Mouse (Mus musculus): Measurements from ENCODE around the gene Stk39.
A peak's percentile ranks its signal among the peaks of the same experiment; 100 is the strongest.

The Stk39 gene

DNA sequence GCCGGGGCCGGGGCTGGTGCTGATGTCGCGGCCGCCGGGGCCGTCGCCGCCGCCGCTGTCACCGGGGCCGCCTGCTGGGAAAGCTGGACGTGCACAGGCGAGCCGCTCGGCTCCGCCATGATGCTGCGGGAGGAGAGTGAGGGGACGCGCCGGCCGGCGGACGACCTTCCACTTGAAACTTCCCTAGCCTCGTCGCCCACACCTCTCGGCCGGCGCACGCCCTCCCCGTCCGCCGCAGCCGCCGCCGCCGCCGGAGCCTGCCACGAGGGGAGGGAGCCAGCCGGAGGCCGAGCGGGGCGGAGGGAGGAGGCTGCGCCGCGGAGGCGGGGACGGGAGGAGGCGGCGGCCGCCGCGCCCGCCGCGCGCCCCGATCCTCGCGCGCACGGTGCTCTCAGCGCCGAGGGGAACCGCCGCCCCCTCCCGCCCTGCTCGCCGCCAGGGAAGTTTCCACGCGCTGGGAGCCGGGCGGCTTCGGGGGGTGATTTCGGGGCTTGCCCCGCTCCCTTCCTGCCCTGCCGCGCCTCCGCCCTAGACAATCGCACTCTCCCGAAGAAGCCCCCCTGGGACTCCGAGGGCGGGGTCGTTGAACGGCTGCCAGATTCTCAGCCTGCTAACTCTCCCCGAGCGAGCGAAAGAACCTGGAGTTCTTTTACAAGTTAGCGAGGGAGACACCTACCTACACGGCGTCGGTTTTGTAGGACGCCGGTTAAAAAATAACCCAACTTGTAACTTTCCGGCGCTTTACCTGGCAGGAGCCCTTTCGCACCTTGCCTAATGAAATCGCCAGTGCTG is at the start of gene Stk39:
Gene Stk39, minus strand, starts transcription at position 510 of the 792 bp plus-strand sequence.
- peak; percentile 59 to 61 for DNase-seq

DNA sequence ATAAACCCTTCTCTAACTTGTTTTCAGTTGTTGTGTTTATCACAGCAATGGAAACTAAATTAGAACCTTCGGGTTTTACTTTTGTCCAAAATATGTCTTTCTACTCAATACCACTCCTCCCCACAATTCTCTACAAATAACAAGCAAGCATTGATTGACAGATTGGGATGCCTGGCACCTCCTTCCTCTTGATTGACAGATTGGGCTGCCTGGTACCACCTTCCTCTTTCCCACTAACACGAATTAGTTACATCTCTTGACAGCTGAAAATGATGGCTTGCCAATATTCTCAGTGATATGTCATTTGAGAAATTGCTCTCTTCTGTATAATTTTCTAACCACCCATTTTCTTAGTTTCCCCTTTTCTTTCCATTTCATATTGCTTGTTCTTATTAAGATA is 43.3 kb upstream of the Stk39 start:
- DNase-seq, result no peak

DNA sequence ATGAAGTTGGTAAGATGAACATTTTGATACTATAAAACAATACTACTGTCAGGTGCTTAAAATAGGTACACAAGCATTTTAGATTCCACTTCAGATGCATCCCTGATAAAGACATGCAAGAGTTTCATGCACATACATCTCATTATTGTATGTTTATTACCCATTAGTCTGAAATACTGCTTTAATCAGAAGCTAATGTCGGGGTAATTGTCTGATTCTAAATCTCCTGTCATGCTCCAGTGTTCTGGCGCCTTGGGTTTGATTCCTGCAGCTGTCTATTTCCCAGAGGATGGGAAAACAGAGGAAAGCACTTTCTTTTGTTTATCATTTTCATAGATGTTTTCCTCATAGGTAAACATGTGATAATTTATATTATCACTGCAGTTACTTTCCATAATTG is 31.1 kb upstream of the Stk39 start:
- no peak for DNase-seq

DNA sequence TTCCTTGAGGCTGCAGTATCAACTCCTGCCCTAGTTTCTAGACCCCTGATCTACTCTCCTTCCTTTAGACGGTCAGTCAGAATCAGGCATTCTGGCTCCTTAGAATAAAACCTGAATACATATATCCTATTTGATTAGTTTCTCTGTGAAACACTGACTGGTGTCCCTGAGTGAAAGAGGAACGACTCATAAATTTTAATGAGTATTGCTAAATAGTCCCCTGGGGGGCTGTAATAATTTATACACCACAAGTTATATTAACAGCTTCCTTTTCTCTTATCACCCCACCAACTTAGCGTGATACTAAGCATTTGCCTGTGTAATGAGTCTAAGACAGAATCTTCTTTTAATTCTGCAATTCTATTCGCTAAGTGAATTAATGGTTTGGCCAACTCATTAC is 30.7 kb upstream of the Stk39 start:
- DNase-seq, result no peak

DNA sequence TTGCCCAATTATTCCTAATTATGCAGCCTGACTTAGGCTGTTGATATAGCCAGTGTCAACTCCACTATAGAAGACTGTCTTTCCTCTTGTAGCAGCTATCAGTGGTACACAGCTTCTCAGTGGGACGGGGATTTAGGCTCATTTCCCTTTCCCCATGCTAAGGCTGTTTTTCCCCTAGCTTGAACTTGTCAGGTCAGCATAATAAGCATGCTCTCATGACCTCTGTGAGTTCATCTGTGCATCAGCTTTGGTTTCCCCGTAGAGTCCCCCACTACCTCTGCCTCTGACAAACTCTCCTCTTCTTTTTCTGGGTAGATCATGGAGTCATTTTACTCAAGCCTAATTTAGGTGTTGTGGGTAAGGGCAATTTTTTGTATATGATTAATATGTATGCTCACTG is 30.2 kb upstream of the Stk39 start:
- DNase-seq, result no peak

DNA sequence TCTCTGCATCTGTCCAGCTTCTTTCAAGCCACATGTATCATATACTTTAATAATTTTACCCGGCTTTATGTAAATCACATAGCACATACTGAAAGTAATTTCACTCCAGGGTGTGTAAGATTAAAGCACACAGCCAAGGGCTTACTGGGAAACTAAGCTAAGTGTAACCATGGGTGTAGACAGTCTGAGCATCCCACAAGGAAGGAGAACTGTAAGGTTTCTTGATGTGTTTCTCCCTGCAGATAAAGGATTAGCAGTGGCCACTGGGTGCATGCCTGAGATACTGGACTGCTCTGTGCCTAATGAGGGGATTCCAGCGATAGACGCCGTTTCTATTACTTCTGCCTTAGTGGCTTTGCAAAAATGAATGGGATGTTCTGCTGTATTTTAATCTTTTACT is 14.2 kb upstream of the Stk39 start:
- no peak for DNase-seq

DNA sequence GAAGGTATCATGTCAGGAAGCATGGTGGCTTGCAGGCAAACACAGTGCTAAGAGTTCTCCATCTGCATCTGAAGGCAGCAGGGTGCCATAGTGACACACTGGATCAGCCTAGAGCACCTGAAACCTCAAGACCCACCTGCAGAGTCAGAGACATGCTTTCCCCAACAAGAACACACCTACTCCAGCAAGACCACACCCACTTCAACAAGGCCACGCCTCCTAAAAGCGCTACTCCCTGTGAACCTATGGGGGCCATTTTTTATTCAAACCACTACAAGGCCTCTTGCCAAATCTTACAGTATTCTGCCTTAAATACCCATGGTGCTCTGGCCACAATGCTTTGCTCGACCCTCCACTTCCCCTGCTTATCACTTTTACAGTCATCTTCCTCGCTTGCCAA is 13.1 kb upstream of the Stk39 start:
- peak in 1 of 2 experiments; percentile 30 for DNase-seq

DNA sequence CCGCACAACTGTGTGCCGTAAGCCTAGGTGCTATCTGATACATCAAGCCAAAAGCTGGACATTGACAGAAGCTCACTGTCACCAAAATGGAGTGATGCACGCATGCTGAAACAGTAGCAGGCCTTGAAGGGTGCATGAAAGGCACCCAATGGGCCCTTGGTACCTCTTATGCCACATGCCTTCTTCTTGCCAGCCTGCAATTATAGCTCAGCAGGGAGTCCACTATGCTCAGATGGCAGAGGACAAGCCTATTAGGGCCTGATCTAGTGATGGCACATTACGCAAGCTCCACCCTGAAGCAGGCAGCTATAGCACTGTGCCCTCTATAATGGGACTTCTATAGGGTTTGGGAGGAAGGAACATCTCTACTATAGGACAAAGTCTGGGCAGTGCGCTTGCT is 10.8 kb upstream of the Stk39 start:
- no peak for DNase-seq

DNA sequence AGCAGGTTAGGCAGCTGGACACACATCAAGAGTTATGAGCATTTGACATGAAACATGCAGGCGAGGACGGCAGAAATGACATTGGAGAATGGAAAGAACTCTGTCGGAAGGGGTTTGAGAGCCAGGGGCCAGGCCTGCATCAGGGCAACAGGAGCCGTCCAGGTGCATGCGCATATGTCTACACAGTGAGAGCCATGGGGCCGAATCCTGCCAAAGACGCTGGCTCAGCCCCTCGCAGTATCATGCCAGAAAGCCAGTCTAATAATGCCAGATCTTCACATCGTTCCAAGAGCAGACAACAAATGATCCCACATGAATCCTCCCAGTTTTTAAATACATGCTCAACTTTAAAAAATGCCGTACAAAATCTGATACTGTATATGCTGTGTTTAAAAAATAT is 7.8 kb upstream of the Stk39 start:
- DNase-seq, result no peak

DNA sequence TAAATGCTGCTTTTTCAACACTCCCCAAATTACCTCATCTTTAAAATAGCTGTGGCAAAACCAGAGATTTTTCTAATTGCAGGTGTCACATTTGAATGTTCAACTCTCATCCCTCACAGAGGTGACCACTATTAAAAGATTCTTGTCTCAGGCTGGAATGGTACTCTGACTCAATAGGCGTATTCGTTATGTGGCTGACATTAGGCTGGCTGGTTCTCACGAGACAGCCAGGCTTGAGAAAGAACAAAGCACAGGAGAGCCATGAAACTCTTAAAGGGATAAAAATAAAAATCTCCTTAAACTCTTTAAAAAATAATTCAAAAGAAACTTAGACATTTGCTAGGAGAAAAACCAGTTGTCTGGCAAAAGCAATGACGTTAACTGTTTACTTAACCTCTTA is 853 bp upstream of the Stk39 start:
- DNase-seq, result no peak

DNA sequence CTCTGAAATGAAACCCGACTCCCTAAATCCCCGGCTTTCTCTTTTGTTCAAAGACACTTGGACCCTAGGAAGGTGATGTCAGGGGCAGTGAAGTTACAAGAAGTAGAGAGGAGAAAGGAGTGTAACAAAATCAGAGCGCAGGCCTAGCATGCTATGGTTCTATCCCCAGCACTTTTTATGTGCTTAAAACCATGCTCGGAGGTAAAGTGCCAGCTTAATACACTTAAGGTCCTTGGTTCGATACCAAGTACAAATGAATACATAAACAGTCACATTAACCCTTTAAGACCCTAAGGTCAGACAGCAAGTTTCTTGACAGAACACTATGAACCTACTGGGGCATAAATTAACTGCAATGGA is 463 bp upstream of the Stk39 start:
- DNase-seq, result no peak

DNA sequence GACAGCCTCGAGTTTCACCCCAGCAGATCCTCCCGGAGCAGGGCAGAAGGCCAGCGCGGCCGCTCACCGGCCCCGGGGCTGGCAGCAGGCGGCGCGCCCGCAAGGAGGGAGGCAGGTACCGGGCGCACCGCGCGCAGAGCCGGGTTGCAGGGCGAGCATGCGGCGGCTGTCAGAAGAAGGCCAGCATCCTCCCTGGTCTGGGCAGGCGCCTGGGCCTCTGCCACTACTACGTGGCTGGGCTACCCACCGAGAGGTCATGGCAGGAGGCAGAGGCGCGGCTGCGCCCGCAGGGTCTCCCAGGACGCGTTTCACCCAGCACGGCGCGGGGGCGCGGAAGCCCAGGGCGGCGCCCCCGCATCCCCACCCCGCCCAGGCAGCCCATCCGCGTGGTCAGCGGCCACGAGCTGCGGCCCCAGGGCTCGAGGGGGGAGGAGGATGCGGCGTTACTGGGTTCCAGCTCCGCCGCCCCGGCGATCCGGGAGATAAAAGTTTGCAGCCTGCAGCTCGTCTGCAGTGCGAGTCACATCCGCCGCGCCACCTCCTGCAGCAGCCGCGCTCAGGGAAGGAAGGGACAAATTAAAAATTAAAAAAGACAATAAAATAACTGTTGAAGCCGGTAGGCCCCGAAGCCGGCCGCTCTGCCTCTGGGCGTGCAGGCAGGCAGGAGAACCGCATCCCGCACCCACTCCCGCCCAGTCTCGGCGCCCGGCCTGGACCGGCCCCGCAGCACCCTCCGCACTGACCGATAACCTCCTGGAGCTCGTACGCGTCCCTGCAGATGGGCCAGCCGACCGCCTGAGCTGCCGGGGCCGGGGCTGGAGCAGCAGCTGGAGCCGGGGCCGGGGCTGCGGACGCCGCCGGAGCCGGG is 943 bp downstream of the Stk39 start:
- DNase-seq, result peak; percentile 42

DNA sequence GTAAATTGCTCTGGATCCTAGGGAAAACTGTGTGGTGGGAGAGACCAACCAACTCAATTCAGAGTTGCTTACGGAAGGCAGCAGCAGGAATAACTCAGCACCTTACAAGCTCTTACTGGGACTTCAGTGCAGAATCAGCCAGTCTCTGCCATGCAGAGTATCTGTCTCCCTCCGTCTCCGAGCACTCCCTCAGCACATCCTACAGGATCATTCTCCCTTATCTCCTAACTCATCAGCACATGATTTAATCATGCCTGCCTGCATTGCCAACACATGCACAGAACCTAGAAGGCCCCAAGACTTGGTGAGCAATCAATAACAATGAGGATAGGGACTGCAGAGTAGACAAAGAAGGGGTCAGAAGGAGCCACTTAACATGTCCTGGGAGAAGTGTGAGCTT is 2.6 kb downstream of the Stk39 start:
- DNase-seq, result no peak

DNA sequence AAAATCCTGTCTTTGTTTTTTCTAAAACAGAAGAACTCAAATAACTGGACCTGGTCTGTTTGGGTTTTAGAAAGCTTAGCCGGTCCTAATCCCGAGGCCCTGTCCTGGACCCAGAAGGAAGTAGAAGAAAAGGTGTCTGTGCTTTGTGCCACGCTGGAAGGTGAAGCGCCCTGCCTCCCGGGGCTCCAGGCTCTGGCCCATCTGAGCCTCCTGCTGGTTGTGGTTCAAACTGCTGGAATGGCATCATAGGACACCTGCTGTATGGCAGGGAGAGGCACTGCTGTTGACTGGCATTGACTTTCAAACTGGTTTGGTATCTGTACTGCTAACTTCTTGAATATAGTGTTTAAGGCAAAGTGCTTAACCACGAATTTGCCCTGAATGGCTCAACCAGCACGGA is 3.4 kb downstream of the Stk39 start:
- peak; percentile 18 to 37 for DNase-seq

DNA sequence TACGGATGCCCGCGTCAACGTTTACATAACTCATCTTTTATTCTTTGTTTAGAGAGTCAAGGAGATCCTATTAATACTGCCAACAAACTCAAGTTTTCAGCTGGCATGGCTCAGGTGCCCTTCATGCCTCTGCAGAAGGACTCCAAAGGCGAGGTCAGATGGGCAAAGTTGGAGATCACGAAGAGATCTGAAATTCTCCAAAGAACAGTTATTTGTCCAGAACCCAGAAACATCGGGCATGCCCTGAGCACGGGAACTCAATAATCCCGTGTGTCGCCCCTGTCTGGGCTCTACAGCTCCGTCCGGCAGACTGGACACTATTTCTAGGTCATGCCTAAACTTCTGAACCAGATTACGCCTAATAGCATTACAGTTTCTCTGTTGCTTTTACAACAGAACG is 3.8 kb downstream of the Stk39 start:
- DNase-seq, result no peak

DNA sequence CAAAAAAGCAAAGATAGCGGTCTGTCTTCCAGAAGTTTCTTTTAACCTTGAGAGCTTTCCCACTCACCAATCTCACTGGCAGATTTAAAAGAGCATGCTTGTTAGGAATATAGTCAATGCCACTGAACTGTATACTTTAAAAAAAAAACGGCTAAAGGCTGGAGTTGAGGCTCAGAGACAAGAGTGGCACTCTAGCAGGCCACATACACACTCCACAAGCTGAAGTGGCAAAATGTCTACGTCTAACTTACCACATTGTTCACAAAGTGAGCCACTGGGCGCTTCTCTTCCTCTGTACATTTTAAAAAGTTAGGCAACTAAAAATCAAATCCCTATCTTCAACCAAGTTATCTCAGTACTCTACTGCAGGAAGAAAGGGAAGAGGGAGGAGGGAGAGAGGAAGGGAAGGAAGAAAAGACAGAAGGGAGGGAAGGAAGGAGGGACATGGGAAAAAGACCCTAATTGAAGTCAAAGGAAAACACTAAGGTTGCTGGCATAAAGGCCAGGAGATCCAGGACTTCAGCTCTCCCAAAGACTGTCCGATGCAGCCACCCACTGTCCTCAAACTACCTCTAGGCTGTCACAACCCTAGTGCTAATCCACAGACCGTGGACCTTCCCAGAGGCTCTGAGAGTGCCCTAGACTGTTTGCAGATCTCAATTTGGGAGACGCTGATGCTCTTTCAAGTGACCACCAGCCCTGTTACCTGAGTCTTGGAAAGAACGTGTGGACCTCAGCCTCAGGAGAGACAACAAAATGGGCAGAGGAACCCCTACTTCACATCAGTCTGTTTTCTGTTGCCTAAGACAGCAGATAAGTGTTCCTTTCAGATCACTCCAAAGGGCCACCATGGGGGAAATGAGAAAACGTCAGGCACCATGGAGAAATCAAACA is 4.7 kb downstream of the Stk39 start:
- no peak for DNase-seq

DNA sequence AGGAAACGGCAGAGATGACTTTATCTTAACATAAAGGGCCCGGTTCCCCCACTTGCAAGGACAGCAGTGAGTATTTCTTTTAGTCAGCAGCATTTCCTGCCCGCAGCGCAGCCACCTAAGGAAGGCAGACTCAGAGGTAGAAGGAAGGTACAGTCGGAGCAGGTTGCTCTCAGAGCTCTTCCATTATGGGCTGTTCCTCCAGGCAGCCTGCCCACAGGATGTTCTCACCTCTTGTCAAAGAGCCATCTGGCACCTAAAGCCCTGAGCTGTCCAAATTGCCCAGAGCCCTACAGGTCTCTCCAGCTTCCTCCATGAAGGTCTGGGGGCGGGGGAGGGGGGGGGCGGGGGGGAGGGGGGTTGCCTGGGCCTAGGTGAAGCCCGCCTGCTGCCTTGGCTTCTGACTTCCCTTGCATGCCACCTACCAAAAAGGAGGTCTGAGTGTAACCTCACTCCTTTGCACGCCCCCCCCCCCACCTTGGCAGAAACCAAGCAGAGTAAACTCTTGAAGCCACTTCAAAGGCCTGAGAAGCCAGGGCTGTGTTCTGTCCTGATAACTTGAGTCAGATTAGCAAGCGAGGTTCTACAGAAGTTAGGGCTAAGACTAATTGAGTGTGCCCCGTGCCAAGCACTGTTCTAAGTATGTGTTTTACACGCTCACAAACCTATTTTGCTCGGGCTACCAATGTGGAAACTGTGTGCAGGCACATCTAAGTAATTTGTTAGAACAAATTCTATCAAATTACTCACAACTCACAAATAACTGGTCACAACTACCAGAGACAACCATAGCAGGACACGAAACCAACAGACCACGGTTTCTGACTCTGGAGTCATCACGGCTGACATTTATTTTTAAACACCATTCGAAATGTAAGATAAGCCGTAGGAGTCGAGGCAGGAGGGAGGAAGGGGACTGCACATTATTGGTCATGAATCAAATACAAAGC is 5.7 kb downstream of the Stk39 start:
- peak; percentile 51 to 69 for DNase-seq

DNA sequence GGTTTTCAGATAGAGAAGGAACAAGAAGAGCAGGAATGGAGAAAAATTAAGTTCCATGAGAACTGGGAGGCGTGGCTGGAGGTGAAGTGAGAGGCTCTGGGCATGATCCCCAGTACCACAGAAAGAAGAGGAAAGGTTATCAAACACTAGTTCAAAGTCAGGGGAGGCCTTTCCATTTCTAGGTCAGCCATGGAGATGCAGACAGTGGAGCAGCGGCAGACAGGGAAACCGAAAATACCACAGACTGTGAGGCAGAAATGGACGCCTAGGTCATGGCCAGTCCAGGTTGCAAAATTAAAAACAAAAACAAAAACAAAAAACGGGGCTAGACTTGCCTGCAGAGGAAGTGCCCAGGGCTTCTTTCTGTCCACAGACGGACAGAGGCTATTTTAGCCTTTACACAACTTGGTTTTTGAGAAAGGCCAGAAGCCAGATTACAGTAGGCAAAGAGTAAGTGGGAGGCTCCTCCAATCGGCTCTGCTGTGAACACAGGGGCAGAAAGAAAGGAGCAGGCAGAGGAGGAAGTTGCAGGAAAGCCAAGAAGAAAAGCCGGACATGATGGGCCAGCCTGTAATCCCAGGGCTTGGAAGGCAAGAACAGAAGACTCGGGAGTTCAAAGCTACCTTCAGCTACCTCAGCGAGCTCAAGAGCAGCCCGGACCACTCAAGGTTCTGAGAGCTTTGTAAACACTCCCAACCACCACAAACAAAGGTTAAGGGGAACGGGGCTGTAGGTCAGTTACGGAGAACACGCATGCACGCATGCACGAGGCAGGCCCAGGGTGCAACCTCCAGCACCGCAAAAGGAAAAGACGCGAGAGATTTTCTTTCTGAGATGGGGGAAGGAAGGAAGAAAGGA is 6.6 kb downstream of the Stk39 start:
- DNase-seq, result no peak

DNA sequence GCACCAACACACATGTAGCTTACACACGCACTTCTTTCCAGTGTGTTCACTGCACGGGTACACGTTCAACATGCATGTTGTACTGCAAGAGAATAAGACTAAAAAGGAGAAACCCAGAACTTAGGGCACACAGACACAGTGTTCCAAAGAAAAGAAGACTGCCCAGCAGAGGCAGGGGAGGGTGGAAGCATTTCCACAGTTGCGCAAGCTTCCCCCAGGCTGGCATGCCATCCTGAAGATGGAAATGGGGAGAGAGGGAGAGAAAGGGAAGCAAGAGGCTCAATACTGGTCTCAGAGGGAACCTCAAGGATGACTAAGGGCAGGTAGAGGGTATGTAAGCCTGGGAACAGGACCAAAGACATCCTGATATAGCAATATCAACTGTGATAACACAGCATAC is 7.6 kb downstream of the Stk39 start:
- no peak for DNase-seq

DNA sequence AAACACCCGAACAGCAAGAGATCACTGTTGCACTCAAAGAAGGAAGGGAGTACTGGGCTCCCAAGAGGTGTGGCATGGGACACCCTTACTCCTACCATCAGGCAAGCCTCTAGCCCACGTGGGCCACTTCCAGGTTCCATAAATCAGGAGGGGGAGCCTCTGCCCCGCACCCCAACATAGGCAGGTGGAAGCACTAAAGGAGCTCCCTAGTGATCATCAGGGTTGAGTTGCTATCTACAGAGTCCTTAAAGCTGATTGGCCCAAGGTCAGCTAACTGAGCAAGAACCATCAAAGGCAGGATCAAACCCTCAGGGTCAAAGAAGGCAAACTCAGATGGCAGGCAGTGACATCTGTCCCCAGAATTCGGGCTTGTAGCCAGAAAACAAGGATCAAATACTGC is 8.3 kb downstream of the Stk39 start:
- DNase-seq, result no peak

DNA sequence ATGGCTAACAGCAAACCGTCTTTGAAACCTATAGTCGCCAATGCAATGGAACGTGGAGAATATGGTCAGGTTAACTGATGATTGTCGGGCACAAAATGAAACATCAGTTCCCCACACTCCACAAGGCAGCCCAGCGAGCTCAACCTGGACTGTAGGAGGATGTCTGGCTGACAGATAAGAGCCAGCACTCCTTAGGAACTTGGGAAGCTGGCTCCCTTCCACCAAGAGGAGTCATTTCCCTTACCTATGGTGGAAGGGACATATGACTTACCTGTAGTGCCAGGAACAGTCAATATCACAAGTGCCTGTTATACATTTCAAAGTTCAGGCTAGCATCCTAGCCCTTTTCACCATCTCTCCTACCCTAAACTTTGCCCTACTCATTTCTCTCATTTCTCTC is 14.0 kb downstream of the Stk39 start:
- no peak for DNase-seq

All from thymus, adult 18-20 months (tissue).